Mouse (Mus musculus) adrenal gland, adult 18-20 months (tissue): ENCODE measurements around the gene Stub1. TPM values are rescaled to one million over a fixed set of nuclear protein-coding genes. Genes with fewer than 3 reads are reported as not detected.
"Not testable (repeated sequence)": the region's sequence is repeated elsewhere in the genome, so short reads cannot be mapped to it uniquely, and the experiment has no call there.

Source experiments
- DNase-seq, 2 experiments: peaks; one replicate each; pipeline ENCODE4 v3.0.0; 2021 to 2022; ENCODE audit warnings: low spot score in 2 of 2
- long read RNA-seq, 2 experiments: library from polyadenylated mRNA; stranded (forward); transcript quantifications; one replicate each; pipeline ENCODE4 v2.0.0; 2021
- total RNA-seq, 2 experiments: library from RNA; stranded (reverse); gene quantifications; 1 replicate in 1 of 2; 2 replicates in 1 of 2; pipeline ENCODE4 v1.2.3; 2021

The Stub1 gene
- 100 to 1,000 TPM; 142 to 175 TPM for total RNA-seq
- long read RNA-seq, experiment 1, transcript Stub1-206 (6 exons, 1,408 nt): minor isoform, 12 of 122 reads
- long read RNA-seq, experiment 1, transcript Stub1-201 (7 exons, 1,803 nt): major isoform, 81 of 122 reads
- long read RNA-seq, experiment 1, transcript Stub1-207 (7 exons, 1,341 nt): minor isoform, 7 of 122 reads
- long read RNA-seq, experiment 1, partial matches to known transcripts: 4 of 122 reads
- long read RNA-seq, experiment 1, other reads (novel, unspliced or antisense): 14 of 122 reads
- long read RNA-seq, experiment 2, transcript Stub1-202 (5 exons, 1,498 nt): minor isoform, 8 of 495 reads
- long read RNA-seq, experiment 2, transcript Stub1-207 (7 exons, 1,341 nt): minor isoform, 13 of 495 reads
- long read RNA-seq, experiment 2, transcript Stub1-206 (6 exons, 1,408 nt): minor isoform, 26 of 495 reads
- long read RNA-seq, experiment 2, transcript Stub1-201 (7 exons, 1,803 nt): major isoform, 374 of 495 reads
- long read RNA-seq, experiment 2, partial matches to known transcripts: 31 of 495 reads
- long read RNA-seq, experiment 2, other reads (novel, unspliced or antisense): 35 of 495 reads

DNA sequence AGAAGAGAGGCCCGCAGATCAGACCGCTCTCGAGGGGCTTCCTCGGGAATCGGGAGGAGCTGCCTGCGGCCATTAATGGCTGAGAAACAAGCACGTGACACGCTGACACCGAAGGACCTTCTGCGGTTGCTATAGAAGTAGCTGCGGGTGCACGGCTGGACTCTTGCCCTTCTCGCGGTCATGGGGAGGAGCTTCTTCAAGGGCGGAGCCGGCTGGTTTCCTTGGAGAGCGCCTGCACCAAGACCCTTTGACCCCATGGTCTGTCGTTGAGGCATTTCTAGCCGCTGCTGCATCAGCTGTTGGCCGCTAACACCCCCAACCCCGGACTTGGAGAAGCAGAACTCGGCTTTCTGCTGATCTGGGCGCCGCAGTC, at the start of gene Stub1:
TSS of gene Stub1 (minus strand) at position 114 of the 373 bp plus-strand sequence.
- peak; percentile 85 to 88 for DNase-seq

DNA sequence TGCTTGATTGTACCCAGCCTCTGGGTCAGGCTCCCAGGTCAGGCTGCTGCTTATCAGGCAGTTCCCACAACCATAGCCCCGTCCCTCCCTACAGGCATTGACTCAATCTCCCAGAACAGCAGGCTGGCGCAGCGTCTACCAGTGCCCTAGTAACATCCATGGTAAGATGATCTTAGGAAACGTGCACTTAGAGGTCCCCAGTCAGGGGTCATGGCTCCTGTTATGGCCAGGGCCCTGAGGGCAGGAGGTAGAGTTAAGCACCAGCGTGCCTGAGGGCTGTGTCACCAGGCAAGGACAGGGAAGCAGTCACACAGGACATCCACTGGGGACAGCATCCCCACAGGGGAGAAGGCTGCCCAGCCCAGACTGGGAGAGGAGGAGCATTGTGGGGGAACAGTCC, 49.1 kb upstream of the Stub1 start:
- no peak for DNase-seq

DNA sequence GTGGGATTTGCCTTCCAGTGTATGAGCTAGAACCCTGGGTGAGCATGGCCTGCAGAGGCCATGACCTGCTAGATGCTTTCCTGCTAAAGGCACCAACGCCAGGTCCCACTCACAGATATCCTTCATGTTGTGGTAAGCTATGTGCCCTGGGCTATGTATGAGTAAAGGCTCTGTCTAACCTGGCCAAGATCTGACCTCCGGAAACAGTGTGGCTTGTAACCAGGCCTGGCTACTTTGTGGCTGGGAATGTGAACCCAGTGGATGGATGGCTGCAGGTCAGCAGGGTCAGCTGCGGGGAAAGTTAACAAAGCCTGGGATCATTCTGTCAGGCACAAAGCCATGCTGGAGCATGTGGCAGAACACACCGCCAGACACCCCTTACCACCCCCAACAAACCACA, 48.5 kb upstream of the Stub1 start:
- DNase-seq: no peak

DNA sequence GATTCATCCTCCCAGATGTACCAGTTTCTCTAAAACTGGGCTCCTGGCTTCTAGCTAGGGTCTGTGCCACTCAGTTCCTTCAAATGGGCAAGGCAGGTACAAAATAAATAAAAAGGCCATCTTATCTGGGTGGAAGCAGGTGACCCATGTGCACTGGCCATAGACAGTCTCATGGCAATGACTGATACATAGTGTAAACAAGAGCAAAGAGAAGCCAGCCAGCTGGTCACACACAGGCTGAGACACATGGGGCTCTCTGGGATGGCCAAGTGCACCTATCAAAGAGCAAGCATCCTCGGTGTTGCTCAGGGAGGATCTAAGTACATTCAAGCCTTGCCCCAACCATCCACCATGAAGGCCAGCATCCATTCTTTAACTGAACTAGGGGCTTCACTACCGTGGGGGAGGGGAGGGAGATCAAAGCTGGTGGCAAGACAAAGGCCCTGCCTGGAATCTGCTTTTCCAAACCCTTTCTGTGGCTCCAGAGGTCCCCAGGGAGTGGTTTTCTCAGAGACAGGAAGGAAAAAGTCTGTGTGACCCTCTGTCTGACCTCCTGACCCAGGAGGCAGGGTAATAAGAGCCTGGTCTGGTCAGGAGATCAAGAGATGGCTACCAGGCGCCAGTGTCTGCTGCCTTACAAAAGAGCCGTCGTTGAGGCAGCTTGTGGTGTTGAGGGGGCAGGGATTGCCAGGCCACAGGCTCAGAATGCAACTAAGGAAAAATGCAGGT, 47.9 kb upstream of the Stub1 start:
- no peak for DNase-seq

DNA sequence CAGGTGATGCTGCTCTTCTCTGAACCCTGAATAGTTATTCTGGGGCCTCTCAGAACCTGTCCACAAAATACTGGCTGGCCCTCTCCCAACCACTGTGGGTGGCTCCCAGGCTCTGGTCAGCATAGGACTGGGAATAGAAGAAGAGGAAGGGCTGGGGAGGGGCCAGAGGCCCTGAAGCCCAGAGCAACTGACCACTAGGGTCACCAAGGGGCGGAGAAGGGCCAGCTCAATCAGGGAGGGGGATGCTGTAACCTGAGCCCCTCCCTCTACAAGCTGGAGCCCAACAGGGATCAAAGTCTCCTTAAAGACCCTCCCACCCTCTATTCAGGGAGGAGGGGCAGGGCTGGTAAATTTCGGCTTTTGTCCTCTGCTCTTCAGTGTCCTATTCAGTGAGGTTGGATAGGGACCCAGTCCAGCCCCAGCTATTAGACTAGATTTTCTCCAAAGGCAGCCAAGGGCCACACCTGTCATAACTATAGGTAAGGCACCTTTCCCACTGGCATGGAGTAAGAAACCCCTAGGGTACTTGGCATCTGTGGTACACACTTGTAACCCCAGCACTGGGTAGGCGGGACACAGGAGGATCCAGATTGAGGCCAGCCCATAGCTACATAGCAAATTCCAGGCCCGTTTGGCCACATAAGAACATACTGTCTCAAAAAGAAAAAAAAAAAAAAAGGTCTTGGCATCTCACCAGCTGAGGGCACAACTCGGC, 47.1 kb upstream of the Stub1 start, which contains the start of gene Wfikkn1:
TSS of gene Wfikkn1 (minus strand) at position 663 of the 715 bp plus-strand sequence.
- no peak for DNase-seq

DNA sequence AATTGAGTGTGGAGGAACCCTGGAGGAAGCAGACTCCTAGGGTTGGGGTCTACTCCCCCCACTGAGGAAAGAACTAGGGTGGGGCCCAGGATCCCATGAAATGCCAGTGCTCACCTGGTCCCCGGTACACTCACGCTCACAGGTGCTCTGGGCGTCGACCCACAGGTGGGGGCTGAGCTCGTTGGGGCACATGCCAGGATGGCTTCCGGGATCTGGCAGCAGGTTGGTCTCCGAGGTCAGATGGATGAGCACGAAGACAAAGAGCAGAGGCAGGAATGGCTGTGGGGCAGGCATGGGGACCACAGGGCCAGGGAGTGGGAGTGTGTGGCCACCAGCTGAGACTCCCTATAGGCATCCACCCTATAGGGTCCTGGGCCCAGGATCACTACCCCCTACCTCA, 46.5 kb upstream of the Stub1 start:
- DNase-seq: no peak

DNA sequence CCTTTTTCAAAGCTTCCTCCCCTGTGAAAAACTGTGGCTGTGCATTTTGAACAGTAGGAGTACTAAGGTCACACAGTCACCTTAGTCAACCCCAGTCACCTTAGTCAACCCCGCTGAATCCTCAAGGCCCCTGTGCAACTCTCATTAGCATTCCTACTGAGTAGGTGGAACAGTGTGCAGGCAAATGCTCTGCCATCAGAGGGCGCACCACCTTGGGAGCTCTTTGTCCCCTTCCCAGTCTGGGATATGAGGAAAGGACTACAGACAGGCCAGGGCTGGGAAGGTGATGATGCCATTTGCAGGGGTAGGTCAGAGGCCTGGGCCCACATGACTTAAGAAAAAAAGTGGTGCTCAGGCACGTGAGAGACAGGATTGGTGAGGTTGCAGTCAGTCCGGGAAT, 46.1 kb upstream of the Stub1 start:
- no peak for DNase-seq

DNA sequence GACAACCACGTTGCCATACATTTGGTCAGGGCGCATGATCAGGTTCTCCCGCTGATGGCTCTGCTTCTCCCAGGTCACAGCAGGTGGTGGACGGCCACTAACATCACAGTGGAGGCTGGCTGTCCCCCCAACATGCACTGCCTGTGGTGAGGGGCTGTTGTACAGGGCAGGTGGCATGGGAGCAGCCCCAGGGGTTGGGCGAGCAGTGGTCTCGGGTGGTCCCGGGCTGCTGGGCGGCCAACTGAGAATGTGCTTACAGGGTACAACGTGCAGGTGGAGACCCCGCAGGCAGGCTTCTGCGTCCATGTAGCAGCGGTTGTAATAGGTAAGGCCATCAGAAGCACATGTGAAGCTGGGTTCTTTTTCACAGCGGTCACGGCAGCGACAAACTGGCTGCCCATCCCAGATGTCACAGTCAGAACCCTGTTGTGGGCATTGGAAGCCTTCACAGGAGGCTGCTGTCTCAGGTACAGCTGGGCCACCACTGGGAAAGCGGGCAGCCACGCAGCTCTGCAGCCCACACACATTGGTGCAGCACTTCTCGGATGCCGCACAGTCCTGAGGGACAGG, 45.5 kb upstream of the Stub1 start:
- DNase-seq: no peak

DNA sequence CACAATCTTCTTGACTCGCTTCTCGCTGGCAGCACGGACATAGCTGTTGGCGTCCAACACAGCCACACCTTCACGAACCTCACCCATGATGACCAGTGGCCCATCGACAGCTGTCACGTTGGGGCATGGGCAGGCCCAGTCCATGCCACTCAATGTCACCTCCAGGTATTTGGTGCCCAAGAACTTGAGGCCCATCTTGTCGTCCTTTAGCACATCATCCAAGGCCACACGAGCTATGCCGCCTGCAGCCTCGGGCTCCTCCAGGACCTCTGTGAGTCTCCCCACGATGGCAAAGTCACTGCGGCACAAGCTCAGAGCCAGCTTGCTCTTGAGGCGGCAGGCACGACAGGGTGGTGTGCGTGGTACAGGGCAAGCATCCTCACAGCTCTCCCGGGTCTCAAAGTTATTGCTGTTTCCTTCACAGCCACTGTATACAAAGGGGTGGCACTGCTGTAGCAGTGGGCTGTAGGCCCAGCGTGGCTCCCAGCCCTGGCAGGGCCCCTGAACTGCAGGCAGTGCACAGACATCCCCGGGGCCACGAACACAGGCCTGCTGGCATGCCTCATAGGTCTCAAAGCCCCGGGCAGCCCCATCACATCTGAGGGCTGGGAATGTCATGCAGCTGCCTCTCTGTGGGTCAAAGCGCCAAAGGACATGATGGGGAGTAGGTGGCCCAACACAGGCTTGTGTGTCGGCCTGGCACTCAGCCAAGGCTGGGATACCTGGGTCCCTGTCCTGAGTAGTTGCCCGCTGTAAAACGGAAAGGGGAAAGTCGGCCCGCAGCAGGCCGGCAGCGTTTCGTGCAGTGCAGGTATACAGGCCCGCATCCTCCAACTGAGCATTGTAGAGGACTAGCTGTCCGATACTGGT, 44.8 kb upstream of the Stub1 start:
- DNase-seq: no peak

DNA sequence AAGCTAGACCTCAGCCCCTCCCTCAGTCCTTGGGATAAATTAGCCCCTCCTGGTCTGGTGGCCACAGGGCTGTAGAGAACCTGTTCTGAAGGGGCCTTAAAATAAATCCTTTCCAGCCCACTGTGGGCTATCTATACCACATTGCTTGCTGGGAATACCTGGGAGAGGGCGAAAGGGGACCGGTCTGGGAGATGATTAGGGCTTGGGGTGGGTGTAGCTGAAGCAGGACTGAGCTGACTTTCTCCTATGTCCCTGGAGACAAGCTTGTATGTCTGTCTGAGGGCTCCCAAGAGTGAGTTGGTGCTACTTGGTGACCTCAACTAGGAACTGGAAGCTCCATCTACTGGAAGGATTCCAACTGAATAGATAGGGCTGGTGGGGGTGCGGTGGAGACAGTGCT, 43.8 kb upstream of the Stub1 start:
- DNase-seq: no peak

DNA sequence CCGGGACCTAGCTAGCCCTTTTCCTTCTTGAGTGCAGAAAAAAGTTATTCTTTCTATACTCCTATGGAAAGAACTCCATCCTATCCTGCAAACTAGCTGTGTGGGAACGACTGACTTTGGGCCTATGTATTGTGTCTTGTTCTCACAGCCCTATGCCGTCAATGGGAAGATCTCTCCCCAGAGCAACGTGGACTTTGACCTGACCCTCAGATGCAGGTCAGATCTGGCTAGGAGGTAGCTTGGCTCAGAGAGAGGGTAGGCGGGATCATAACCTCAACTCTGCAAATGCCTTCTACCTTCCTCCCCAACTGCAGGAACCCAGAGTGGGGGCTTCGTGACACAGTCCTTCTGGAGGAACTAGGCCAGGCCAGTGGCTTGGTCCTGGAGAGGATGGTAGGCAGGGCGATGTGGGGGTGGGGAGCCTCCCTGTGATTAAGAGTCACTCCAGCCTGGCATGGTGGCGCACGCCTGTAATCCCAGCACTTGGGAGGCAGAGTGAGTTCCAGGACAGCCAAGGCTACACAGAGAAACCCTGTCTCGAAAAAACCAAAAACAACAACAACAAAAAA, 43.2 kb upstream of the Stub1 start:
- DNase-seq: no peak

DNA sequence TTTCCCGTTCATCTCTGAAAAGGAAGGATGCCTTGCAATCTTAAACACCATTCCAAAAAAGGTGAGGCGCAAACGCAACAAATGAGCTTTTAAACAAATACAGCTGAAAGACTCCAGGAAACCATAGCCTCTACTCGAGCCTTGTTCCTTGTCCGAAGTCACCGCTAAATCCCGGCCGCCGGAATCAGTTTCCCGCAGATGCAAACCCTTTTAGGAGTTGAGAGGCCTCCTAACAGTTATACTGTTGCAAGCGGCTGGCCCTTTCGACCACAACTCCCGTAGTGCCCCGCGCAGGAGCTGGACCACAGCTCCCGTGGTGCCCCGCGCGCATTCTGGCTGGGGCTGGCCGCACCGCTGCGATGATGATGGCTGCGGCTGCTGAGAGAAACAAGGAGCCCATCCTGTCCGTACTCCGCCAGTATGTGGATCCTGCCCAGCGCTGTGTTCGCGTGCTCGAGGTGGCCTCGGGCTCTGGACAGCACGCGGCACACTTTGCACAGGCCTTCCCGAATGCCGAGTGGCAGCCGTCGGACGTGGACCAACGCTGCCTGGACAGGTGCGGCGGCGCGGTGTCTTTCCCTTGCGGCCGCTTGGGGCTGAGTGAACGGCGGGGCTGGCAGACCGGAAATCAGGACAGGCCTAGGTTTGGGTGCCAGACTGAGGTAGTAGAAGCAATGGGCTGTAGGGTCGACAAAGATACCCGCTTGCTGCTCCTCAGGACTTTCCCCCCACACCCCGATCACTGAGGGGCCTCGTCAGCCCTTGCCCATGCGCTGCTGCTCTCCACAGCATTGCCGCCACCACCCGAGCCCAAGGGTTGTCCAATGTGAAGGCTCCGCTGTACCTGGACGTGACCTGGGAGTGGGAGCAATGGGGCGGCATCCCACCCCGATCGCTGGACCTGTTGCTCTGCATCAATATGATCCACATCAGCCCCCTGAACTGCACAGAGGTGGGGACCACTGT, 42.2 kb upstream of the Stub1 start:
- peak; percentile 85 to 86 for DNase-seq

DNA sequence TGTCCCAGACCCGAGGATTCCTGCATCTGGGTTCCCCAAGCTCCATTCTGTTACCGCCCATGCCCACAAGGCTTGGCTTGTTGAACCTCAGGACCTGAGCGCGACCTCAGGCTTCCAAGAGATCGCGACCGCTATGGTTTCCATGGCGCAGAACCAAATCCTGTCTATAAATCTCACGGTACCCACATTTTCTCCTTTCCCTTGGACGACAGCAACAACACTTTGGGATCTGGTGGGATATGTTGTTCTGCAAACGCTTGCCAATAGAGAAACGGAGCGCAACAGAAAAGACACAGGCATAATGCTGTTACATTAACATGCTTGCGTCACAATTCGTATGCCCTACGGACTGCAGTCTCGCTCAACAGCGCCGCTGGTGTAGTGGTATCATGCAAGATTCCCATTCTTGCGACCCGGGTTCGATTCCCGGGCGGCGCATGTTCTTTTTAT, 41.5 kb upstream of the Stub1 start, which contains the start of gene Mettl26:
TSS of gene Mettl26 (plus strand) at position 354 of the 450 bp plus-strand sequence.
- peak; percentile 96 for DNase-seq

DNA sequence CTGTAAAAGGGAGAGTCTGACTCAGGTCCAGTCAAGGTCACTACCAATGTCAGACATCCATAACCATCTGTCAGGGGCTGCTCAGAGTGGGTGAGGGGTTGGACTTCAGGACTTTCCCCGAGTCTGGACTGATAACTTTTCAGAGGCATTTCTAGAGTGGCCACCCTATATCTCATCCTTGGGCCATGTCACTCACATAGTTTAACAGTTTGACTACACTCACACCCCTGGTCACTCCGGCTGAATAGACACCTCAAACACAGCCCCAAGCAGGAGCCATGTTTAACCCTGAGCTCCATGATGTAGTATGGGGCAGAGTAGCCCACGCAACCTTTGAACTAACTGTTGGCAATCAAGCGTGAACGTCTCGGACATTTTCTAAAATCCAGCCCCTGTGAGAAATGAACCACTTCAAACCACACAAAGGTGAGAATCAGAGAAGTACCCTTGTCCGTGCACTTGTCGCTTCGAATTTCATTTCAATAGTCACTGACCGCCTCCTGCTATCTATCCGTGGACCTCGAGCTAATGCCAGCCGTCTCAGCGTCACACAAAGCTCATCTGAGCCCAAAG, 41.0 kb upstream of the Stub1 start:
- no peak for DNase-seq

DNA sequence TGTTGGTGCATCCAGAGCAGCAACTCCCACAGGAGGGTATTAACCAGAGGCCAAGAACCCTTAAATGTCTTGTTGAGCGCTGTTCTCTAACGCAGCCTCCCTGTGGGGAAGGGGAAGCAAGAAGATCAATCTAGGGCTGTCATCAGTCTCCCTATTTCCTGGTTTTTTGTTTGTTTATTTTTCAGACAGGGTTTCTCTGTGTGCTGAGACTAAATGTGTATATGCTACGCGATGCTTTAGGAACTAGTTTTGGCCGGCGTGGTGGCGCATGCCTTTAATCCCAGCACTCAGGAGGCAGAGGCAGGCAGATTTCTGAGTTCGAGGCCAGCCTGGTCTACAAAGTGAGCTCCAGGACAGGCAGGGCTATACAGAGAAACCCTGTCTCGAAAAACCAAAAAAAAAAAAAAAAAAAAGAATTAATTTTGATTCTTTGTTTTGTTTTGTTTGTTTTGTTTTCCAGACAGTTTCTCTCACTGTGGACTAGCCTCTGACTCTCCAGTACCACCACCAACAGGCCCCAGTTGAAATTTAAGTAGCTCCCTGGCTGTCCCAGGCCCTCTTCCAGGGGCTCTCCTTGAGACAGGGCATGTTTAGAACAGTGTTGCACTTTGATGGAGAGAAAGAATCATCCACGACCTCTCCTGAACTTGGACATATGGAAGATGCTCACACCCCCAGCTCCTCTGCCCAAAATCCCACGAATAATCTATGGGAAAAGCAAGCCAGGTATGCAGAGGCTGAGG, 40.4 kb upstream of the Stub1 start:
- no peak for DNase-seq

DNA sequence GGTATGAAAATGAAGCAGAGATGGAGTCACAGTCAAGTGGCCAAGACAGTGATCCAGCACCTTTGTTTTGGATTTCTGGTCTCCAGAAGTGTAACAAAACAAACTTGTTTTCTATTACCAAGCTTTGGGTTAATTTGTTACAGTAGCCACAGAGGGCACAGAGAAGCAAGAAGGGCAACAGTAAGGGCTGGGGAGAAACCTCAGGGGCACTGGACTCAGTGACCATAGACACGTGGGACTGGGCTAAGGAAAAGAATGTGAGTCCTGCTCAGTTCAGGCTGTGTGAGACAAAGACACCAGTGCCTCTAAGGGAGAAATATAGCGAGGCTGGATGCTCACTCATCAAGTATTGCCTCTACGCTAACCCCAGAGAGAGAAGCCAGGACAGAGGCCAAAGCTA, 39.5 kb upstream of the Stub1 start:
- DNase-seq: no peak

DNA sequence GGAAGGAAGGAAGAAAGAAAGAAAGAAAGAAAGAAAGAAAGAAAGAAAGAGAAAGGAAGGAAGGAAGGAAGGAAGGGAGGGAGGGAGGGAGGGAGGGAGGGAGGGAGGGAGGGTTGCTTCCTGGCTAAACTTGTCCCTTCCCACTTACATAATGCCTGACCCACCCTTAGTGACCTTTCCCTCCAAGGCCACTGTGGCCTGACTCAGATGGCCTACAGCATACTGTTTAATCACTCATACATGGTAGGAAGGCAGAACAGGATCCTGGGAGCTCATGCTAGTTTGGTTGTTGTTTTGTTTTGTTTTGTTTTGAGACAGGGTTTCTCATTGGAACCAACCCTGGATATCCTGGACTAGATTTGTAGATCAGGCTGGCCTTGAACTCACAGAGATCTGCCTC, 38.4 kb upstream of the Stub1 start:
- not testable (repeated sequence) for DNase-seq
